Mouse (Mus musculus): ENCODE measurements around the gene Slc25a53. TPM values are rescaled to one million over a fixed set of nuclear protein-coding genes. Genes with fewer than 3 reads are reported as not detected.
"Not testable (repeated sequence)": the region's sequence is repeated elsewhere in the genome, so short reads cannot be mapped to it uniquely, and the experiment has no call there.

Gene Slc25a53
- polyA plus RNA-seq, 1 experiment from 2014 or later = 2.6 TPM

GRCm38 (mm10) chrX:137015099-137015709 is 22.9 kb downstream of the Slc25a53 start:
- Histone ChIP-seq H3K27ac (no peak overlapping the region), H3K9me3 (replicated peaks) (no peaks in the 10 kb centered on the region), H3K4me3 (replicated peaks) (no peak overlapping the region), H3K27me3 (no peaks in the 10 kb centered on the region), H3K36me3 (no peaks in the 10 kb centered on the region), H3K9ac (no peak overlapping the region), H3K4me1 (replicated peaks) (no peaks in the 10 kb centered on the region), H3K4me2 (no peak overlapping the region)
- no peak for ATAC-seq (ENCODE audit: low read depth)
- peak; percentile 18 for DNase-seq
- 46% methylated on average over 6 of the region's 6 CpGs for WGBS (ENCODE audit: insufficient replicate concordance)

DNA sequence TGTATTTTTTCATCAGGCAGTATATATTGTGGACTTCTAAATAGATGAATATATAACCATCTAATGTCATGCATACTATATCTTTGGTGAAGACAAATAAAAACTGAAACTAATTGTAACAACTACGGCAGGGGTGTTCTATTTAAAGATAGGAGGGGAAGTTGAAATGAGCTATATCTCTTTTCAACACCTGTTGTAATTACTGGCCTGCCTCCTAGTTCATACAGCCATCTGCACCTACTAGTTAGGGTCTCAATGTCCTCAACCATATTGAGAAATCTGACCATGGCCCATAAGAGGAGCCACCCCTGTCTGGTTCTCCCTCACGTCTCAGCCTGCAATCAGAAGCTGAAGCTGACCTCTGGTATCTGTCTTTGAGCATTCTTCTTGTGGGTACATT is 41.8 kb downstream of the Slc25a53 start:
- Histone ChIP-seq H3K4me3 (replicated peaks) (no peak overlapping the region), H3K4me2 (no peak overlapping the region), H3K27ac (no peak overlapping the region), H3K4me1 (replicated peaks) (no peaks in the 10 kb centered on the region), H3K36me3 (no peaks in the 10 kb centered on the region), H3K9me3 (replicated peaks) (no peaks in the 10 kb centered on the region), H3K9ac (no peak overlapping the region), H3K27me3 (peaks cover 21% of the 10 kb centered on the region)
- 31% methylated on average over 2 of the region's 2 CpGs for WGBS (ENCODE audit: insufficient replicate concordance)
- DNase-seq (no peak), ATAC-seq (ENCODE audit: low read depth) (no peak)

DNA sequence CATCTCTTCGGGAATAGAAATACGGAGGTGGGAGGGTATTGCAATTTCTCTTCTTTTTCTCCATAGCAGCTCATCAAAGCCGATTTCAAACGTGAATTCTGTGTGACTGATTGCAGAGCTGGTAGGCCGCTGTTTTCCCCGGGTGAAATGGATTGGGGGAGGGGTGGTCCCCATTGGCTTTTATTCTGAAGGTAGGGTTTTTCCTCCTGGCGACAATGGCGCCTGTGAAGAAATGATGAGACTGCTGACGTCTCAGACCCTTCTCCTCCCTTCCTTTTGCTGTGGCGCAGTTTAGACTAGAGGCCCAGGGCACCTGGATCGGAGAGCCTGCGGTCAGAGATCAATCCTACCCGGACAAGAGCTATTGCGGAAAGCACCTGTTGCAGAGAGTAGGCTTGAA is 44.5 kb downstream of the Slc25a53 start:
- Histone ChIP-seq H3K9ac (no peak overlapping the region), H3K4me2 (no peak overlapping the region)
- DNase-seq = no peak

GRCm38 (mm10) chrX:136992978-136993547 is 45.0 kb downstream of the Slc25a53 start, which contains the start of gene Zcchc18:
Gene Zcchc18, plus strand, starts transcription at chrX:136993155.
- Histone ChIP-seq H3K27ac (no peak within 1 kb of the TSS), H3K36me3 (no peaks in the 10 kb centered on the region), H3K9me3 (replicated peaks) (no peaks in the 10 kb centered on the region), H3K27me3 (peaks cover 21% of the 10 kb centered on the region), H3K4me3 (replicated peaks) (no peak within 1 kb of the TSS), H3K9ac (no peak within 1 kb of the TSS), H3K4me1 (replicated peaks) (no peaks in the 10 kb centered on the region), H3K4me2 (peak within 1 kb of the TSS; percentile 44)
- DNase-seq = no peak
- ATAC-seq (ENCODE audit: low read depth) = no peak
- WGBS (ENCODE audit: insufficient replicate concordance) = 20% methylated on average over 26 of the region's 26 CpGs

More for the DNA sequence above, 44.5 kb downstream of the Slc25a53 start:
- Histone ChIP-seq H3K27me3 (peaks cover 21% of the 10 kb centered on the region), H3K9me3 (replicated peaks) (no peaks in the 10 kb centered on the region), H3K27ac (no peak overlapping the region), H3K36me3 (no peaks in the 10 kb centered on the region), H3K4me3 (replicated peaks) (no peak overlapping the region), H3K4me1 (replicated peaks) (no peaks in the 10 kb centered on the region)
- ATAC-seq (ENCODE audit: low read depth) = no peak
- 49% methylated on average over 13 of the region's 14 CpGs for WGBS (ENCODE audit: insufficient replicate concordance)

- Histone ChIP-seq H3K4me3 (replicated peaks) (no peak overlapping the region), H3K36me3 (no peaks in the 10 kb centered on the region), H3K27ac (no peak overlapping the region), H3K27me3 (peaks cover 21% of the 10 kb centered on the region), H3K4me2 (peak overlapping the region; percentile 44), H3K9ac (no peak overlapping the region), H3K4me1 (replicated peaks) (no peaks in the 10 kb centered on the region), H3K9me3 (replicated peaks) (no peaks in the 10 kb centered on the region)
- DNase-seq (no peak), ATAC-seq (ENCODE audit: low read depth) (no peak)
- WGBS (ENCODE audit: insufficient replicate concordance) = 20% methylated on average over 19 of the region's 19 CpGs
These were observed 45.7 kb downstream of the Slc25a53 start for GRCm38 (mm10) chrX:136992191-136992965.

GRCm38 (mm10) chrX:136991274-136991673 is 46.8 kb downstream of the Slc25a53 start:
- DNase-seq (no peak), ATAC-seq (ENCODE audit: low read depth) (no peak)
- no peaks in the 10 kb centered on the region for H3K9me3 ChIP-seq (replicated peaks)
- H3K9ac ChIP-seq = no peak overlapping the region
- no peaks in the 10 kb centered on the region for H3K36me3 ChIP-seq
- H3K4me3 ChIP-seq (replicated peaks) = no peak overlapping the region
- WGBS (ENCODE audit: insufficient replicate concordance) = 51% methylated on average over 2 of the region's 2 CpGs
- no peaks in the 10 kb centered on the region for H3K4me1 ChIP-seq (replicated peaks)
- peaks cover 21% of the 10 kb centered on the region for H3K27me3 ChIP-seq
- H3K27ac ChIP-seq = no peak overlapping the region
- no peak overlapping the region for H3K4me2 ChIP-seq

GRCm38 (mm10) chrX:136986039-136986438 is 52.1 kb downstream of the Slc25a53 start:
- no peaks in the 10 kb centered on the region for H3K36me3 ChIP-seq
- H3K4me2 ChIP-seq = no peak overlapping the region
- H3K27me3 ChIP-seq = no peaks in the 10 kb centered on the region; the same call in 1 of the 2 replicates
- H3K9ac ChIP-seq = no peak overlapping the region
- DNase-seq (no peak), ATAC-seq (ENCODE audit: low read depth) (no peak)
- H3K9me3 ChIP-seq (replicated peaks) = no peaks in the 10 kb centered on the region
- H3K27ac ChIP-seq = no peak overlapping the region
- H3K4me3 ChIP-seq (replicated peaks) = no peak overlapping the region
- no peaks in the 10 kb centered on the region for H3K4me1 ChIP-seq (replicated peaks)

DNA sequence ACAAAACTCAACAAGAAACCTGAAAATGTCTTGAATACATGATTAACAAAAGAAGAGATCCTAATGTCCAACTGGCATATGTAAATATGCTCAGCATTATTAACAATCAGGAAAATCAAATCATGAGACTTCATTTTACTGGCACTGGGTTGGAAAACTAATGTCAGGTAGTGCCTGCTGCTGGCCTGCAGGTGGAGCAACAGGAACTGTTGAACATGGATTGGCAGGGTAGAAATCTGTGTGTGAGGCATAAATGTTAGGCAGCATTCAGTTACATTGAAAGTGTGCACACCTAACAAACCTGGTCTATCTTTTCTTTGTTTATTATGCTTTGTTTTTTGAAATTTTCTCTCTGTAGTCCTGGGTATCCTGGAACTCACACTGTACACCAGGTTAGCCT is 59.5 kb downstream of the Slc25a53 start:
- H3K4me3 ChIP-seq (replicated peaks) = no peak overlapping the region
- no peaks in the 10 kb centered on the region for H3K4me1 ChIP-seq (replicated peaks)
- no peaks in the 10 kb centered on the region for H3K27me3 ChIP-seq
- no peak overlapping the region for H3K4me2 ChIP-seq
- H3K36me3 ChIP-seq = no peaks in the 10 kb centered on the region
- no peak overlapping the region for H3K9ac ChIP-seq
- DNase-seq (no peak), ATAC-seq (ENCODE audit: low read depth) (no peak)
- H3K27ac ChIP-seq = no peak overlapping the region
- H3K9me3 ChIP-seq (replicated peaks) = no peaks in the 10 kb centered on the region

GRCm38 (mm10) chrX:136976424-136977084 is 61.5 kb downstream of the Slc25a53 start, which contains the start of the genes Tmsb15l and Tmsb15b1:
Gene Tmsb15l, minus strand, starts transcription at chrX:136976869.
Gene Tmsb15b1, minus strand, starts transcription at chrX:136976874.
- Histone ChIP-seq H3K9ac (no peak within 1 kb of the TSS), H3K4me1 (replicated peaks) (no peaks in the 10 kb centered on the region), H3K27ac (no peak within 1 kb of the TSS), H3K4me2 (peak within 1 kb of the TSS; percentile 39), H3K9me3 (replicated peaks) (no peaks in the 10 kb centered on the region), H3K36me3 (no peaks in the 10 kb centered on the region), H3K4me3 (replicated peaks) (peak within 1 kb of the TSS; percentile 26), H3K27me3 (no peaks in the 10 kb centered on the region)
- ATAC-seq (ENCODE audit: low read depth) (peak; percentile 97), DNase-seq (peak; percentile 40)
- 26% methylated on average over 15 of the region's 15 CpGs for WGBS (ENCODE audit: insufficient replicate concordance)

DNA sequence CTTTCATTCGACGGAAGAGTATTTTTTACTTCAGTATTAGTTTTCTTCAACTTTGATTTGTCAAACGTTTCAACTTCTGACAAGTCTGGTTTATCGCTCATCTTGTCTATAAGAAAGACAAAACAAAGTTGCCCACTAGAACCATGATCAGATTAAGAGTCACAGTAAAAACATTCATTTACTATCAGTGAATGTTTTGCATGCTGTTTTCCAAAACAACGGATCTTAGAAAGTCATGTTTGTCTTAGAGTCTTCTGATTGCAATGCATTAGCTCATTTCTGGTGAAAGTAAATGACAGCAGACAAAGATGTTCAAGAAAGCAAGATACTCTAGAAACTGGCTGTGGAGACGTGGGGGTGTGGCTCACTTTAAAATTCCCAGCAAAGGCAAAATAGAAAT is 62.7 kb downstream of the Slc25a53 start, which contains the start of gene Tmsb15b2:
Gene Tmsb15b2, minus strand, starts transcription at position 101 of the 400 bp plus-strand sequence.
- not testable (repeated sequence) for ATAC-seq (ENCODE audit: low read depth); DNase-seq; H3K27ac ChIP-seq; H3K9me3 ChIP-seq (replicated peaks); H3K27me3 ChIP-seq; H3K36me3 ChIP-seq; H3K9ac ChIP-seq; H3K4me1 ChIP-seq (replicated peaks)
- 65% methylated on average over 6 of the region's 6 CpGs for WGBS (ENCODE audit: insufficient replicate concordance)
- Histone ChIP-seq H3K4me2 (peak within 1 kb of the TSS; percentile 39), H3K4me3 (replicated peaks) (peak within 1 kb of the TSS; percentile 26)

- WGBS (ENCODE audit: insufficient replicate concordance) = 20% methylated on average over 2 of the region's 2 CpGs
- no peak overlapping the region for H3K9ac ChIP-seq
- no peak overlapping the region for H3K4me2 ChIP-seq
- H3K4me1 ChIP-seq (replicated peaks) = no peaks in the 10 kb centered on the region
- H3K36me3 ChIP-seq = no peaks in the 10 kb centered on the region
- H3K27me3 ChIP-seq = no peaks in the 10 kb centered on the region
- ATAC-seq (ENCODE audit: low read depth) (no peak), DNase-seq (no peak)
- H3K27ac ChIP-seq = no peak overlapping the region
- no peak overlapping the region for H3K4me3 ChIP-seq (replicated peaks)
- H3K9me3 ChIP-seq (replicated peaks) = no peaks in the 10 kb centered on the region
These were observed 78.4 kb downstream of the Slc25a53 start for GRCm38 (mm10) chrX:136959688-136960087.
